Mouse (Mus musculus) intestine, embryonic 15.5 days (tissue): Measurements from ENCODE around the gene Slc5a5. TPM values are rescaled to one million over a fixed set of nuclear protein-coding genes. Genes with fewer than 3 reads are reported as not detected.

Experiments used
- ATAC-seq: fragments of 200-750 bp; cut with Nextera tagmentation; 2 replicates; pipeline ENCODE4 v1.8.0; 2017; ENCODE audit warnings: moderate TSS enrichment, moderate library complexity
- H3K27ac ChIP-seq: fragments of 300-500 bp; sonication (generic); 2 replicates; pipeline ENCODE4 v1.5.1; 2015; ENCODE audit warnings: mild to moderate bottlenecking, inconsistent platforms
- H3K27me3 ChIP-seq: fragments of 300-500 bp; sonication (generic); replicated peaks from 2 replicates; pipeline ENCODE4 v1.6.1; 2015; ENCODE audit warnings: inconsistent platforms
- H3K36me3 ChIP-seq: fragments of 300-500 bp; sonication (generic); 2 replicates; pipeline ENCODE4 v1.6.1; 2015; ENCODE audit warnings: inconsistent platforms
- H3K4me1 ChIP-seq: fragments of 300-500 bp; sonication (generic); replicated peaks from 2 replicates; pipeline ENCODE4 v1.6.1; 2015; ENCODE audit warnings: inconsistent platforms
- H3K4me2 ChIP-seq: fragments of 300-500 bp; sonication (generic); replicated peaks from 2 replicates; pipeline ENCODE4 v1.6.1; 2015; ENCODE audit warnings: mild to moderate bottlenecking, inconsistent platforms
- H3K4me3 ChIP-seq: fragments of 300-500 bp; sonication (generic); replicated peaks from 2 replicates; pipeline ENCODE4 v1.5.1; 2015; ENCODE audit warnings: inconsistent platforms
- H3K9ac ChIP-seq: fragments of 300-500 bp; sonication (generic); 2 replicates; pipeline ENCODE4 v1.6.1; 2015; ENCODE audit warnings: inconsistent platforms
- H3K9me3 ChIP-seq: fragments of 300-500 bp; sonication (generic); 2 replicates; pipeline ENCODE4 v1.6.1; 2016; ENCODE audit warnings: inconsistent platforms
- WGBS: fragments of 180-500 bp; shearing (Covaris S2); methylation state at CpG from one replicate; pipeline ENCODE4 v1.1.7; 2015; 5-methylcytosine and 5-hydroxymethylcytosine counted together
- polyA plus RNA-seq: library from polyadenylated mRNA; unstranded; fragments of >200 nt; fragmentation: Nextera tagmentation; extraction: Ambion mirVana; gene quantifications from 2 replicates; pipeline ENCODE4 v1.2.1, GENCODE M21; 2015

Gene Slc5a5
- polyA plus RNA-seq, 1 experiment from 2014 or later = 0.40 TPM

DNA sequence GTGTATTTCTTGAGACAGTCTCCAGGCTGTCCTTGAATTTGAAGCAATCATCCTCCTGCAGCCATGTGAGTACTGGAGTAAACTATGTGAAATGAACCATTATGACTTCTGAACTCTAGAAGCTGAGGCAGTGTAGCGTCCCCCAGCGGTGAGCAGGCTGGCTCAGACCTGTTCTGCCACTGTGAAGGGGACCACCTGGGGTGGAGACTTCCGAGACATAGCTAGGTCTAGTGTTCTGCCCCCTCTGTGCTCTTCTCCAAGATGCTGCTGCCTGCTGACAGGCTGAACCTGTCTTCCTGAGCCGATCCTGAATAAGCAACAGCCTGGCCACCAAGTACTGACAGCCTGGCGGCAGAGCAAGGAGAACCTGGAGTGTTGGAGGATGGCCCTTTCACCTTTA is 47.4 kb downstream of the Slc5a5 start:
- 46% methylated on average over 5 of the region's 5 CpGs for WGBS
- Histone ChIP-seq H3K4me2 (no peak overlapping the region), H3K27ac (no peak overlapping the region), H3K27me3 (no peaks in the 10 kb centered on the region), H3K9ac (no peak overlapping the region), H3K4me3 (no peak overlapping the region), H3K4me1 (peaks cover 15% of the 10 kb centered on the region), H3K36me3 (no peaks in the 10 kb centered on the region), H3K9me3 (no peaks in the 10 kb centered on the region)
- no peak for ATAC-seq

DNA sequence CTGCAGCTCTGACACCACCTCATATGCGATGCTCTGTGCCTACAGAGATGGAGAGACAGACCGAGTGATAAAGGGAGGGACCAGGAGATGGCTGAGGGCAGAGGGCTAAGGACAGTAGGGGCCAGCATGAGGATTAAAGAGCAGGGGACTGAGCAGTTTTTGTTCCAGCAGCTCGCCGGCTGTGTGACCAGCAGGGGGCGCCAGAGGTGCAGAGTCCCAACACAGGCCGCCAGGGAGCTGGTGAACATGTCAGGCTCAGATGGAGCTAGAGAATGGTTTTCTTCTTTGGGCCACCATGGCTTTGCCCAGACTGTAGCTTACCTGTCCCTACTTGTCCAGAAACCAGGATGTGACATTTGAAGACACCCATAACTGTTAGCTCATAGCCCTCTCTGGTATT is 48.0 kb downstream of the Slc5a5 start:
- no peak overlapping the region for H3K4me2 ChIP-seq
- WGBS = 2% methylated on average over 6 of the region's 6 CpGs
- H3K4me3 ChIP-seq = no peak overlapping the region
- H3K9ac ChIP-seq = no peak overlapping the region
- H3K36me3 ChIP-seq = no peaks in the 10 kb centered on the region
- no peaks in the 10 kb centered on the region for H3K9me3 ChIP-seq
- H3K27ac ChIP-seq = no peak overlapping the region
- ATAC-seq = no peak
- H3K4me1 ChIP-seq = peaks cover 16% of the 10 kb centered on the region
- H3K27me3 ChIP-seq = no peaks in the 10 kb centered on the region

DNA sequence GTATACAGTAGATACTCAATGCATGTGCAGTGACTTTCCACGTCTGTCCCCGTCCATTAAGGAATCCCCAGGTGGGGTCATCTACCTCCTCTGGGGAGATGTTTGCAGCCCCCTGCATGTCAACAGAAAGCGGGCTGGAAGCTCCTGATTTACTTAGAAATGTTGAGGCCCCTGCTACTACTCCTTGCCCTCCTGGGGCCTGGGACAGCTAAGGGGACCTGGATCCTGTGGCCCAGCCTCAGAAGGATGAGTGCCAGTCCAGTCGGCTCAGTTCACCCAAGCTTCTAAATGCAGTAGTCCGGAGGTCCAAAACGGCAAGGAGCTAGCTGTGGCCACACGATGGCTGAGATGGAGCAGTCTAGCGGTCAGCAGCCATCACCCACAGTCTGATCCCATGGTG is 48.6 kb downstream of the Slc5a5 start:
- H3K4me3 ChIP-seq = no peak overlapping the region
- no peak overlapping the region for H3K4me2 ChIP-seq
- peaks cover 16% of the 10 kb centered on the region for H3K4me1 ChIP-seq
- H3K9ac ChIP-seq = no peak overlapping the region
- no peaks in the 10 kb centered on the region for H3K9me3 ChIP-seq
- no peaks in the 10 kb centered on the region for H3K27me3 ChIP-seq
- H3K27ac ChIP-seq = no peak overlapping the region
- no peak for ATAC-seq
- no peaks in the 10 kb centered on the region for H3K36me3 ChIP-seq
- WGBS = 88% methylated on average over 8 of the region's 8 CpGs

DNA sequence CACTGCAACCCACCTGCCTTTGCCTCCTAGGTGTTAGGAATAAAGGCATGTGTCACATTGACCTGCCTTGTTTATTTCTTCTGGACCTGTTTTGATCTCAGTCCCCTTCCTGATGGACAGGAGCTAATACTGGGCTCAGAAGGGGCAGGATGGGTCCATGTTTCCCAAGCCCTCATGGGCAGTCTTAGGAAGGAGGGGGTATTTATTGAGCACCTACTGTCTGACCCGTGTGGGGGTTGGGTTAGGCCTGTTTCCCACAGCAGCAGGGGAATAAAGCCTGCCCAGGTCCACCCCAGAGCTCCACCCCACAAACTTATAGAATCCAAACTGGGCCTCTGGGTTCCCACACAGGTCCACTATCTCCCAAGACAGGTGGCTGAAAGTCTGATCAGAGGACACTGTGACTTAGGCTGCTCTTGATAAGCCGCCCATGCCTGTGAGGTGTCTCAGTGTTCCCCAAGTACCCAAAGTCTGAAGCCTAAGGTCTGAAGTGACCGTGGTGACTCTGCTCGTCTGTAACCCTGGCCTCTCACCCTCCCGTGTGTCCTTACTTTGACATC is 49.3 kb downstream of the Slc5a5 start:
- Histone ChIP-seq H3K9me3 (no peaks in the 10 kb centered on the region), H3K27ac (no peak overlapping the region), H3K4me1 (peaks cover 20% of the 10 kb centered on the region), H3K4me2 (no peak overlapping the region), H3K36me3 (no peaks in the 10 kb centered on the region), H3K27me3 (no peaks in the 10 kb centered on the region), H3K4me3 (no peak overlapping the region), H3K9ac (no peak overlapping the region)
- 85% methylated on average over 5 of the region's 5 CpGs for WGBS
- ATAC-seq = no peak

DNA sequence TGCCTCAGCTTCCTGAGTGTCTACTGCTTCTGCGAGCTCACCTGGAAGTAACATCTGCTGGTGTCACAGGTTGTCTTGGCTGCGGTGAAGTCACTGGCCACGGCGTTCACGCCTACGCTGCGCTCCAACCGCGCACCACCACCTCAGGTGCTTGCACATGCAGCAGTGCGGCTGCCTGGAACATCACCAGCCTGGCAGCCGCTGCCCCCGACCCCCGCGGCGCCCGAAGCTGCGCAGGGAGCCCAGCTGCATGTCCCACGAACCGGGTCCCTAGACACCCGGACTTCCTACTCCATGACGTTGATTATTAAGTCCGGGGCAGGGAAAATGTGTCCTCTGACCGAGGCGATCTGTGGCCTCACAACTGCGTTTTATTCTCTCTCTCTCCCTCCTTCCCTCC is 50.1 kb downstream of the Slc5a5 start:
- H3K4me1 ChIP-seq = peaks cover 20% of the 10 kb centered on the region
- WGBS = 72% methylated on average over 25 of the region's 25 CpGs
- no peak for ATAC-seq
- no peaks in the 10 kb centered on the region for H3K27me3 ChIP-seq
- no peak overlapping the region for H3K9ac ChIP-seq
- no peaks in the 10 kb centered on the region for H3K9me3 ChIP-seq
- H3K4me2 ChIP-seq = no peak overlapping the region
- H3K4me3 ChIP-seq = no peak overlapping the region
- H3K27ac ChIP-seq = no peak overlapping the region
- no peaks in the 10 kb centered on the region for H3K36me3 ChIP-seq

DNA sequence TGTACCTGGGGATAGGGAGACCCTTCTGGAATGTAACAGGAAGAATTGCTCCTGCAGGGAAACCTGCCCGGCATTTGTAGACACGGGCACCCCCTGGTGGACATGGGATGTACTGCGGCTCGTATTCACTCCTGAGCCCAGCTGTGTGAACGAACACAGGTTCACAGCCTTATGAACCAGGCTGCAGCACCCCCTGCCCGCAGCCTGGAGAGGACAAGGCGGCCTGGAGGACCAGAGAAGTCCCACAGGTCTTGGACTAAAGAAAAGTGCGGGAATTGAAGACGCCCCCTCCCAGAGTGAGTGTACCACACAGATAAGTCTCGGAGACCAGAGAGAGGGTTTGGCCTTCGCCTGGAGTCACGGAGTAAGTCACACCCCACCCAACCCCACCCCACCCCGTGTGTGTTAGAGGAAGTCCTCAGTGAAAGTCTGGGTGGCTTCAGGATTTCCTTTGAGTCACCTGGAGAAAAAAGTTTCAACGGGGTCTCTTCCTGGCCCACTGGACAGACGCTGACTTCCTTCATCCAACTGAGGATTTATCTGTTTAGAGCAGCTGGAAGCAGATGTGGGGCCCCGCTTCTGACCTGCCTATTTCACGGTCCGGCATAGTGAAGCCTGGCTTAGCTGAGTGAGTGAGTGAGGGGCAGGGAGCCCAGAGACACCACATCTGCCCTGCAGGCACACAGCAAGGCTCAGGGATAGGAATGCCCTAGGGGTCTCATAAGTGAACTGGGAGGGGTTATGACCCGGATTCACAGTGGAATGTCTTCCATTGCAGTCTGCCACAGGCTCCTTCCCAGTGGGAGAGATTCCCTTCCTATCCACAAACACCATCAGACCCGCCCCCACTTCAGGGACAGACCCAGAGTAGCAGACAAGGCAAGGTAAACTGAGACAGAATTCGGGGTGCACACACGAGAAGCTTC is 51.1 kb downstream of the Slc5a5 start:
- peak; percentile 1; the same call in 1 of the 2 replicates for ATAC-seq
- 26% methylated on average over 22 of the region's 22 CpGs for WGBS
- Histone ChIP-seq H3K9me3 (no peaks in the 10 kb centered on the region), H3K9ac (peak overlapping the region; percentile 26; the same call in 1 of the 2 replicates), H3K4me2 (peak overlapping the region; percentile 37; the same call in 1 of the 2 replicates), H3K27me3 (no peaks in the 10 kb centered on the region), H3K36me3 (no peaks in the 10 kb centered on the region; the same call in 1 of the 2 replicates), H3K4me1 (peaks cover 20% of the 10 kb centered on the region), H3K4me3 (no peak overlapping the region), H3K27ac (peak overlapping the region; percentile 82; the same call in 1 of the 2 replicates)

DNA sequence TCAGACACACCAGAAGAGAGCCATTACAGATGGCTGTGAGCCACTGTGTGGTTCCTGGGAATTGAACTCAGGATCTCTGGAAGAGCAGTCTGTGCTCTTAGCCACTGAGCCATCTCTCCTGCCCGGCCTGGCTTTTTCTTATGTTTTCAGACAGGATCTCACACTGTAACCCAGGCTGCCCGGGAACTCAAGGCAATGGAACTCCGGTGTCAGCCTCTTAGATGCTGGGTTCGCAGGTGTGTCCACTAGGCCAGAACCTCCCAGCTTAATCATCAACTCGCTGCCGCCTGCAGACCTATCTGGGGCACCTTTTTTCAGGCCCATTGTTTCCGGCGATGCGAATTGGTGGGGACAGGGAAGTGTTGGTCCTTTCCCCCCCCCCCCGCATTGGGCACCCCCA is 52.0 kb downstream of the Slc5a5 start:
- no peak overlapping the region for H3K4me3 ChIP-seq
- peak overlapping the region; percentile 37; the same call in 1 of the 2 replicates for H3K4me2 ChIP-seq
- no peak for ATAC-seq
- no peak overlapping the region for H3K9ac ChIP-seq
- H3K9me3 ChIP-seq = no peaks in the 10 kb centered on the region
- H3K4me1 ChIP-seq = peaks cover 20% of the 10 kb centered on the region
- H3K27ac ChIP-seq = peak overlapping the region; percentile 82
- no peaks in the 10 kb centered on the region for H3K27me3 ChIP-seq
- H3K36me3 ChIP-seq = no peaks in the 10 kb centered on the region; the same call in 1 of the 2 replicates
- 44% methylated on average over 10 of the region's 10 CpGs for WGBS

DNA sequence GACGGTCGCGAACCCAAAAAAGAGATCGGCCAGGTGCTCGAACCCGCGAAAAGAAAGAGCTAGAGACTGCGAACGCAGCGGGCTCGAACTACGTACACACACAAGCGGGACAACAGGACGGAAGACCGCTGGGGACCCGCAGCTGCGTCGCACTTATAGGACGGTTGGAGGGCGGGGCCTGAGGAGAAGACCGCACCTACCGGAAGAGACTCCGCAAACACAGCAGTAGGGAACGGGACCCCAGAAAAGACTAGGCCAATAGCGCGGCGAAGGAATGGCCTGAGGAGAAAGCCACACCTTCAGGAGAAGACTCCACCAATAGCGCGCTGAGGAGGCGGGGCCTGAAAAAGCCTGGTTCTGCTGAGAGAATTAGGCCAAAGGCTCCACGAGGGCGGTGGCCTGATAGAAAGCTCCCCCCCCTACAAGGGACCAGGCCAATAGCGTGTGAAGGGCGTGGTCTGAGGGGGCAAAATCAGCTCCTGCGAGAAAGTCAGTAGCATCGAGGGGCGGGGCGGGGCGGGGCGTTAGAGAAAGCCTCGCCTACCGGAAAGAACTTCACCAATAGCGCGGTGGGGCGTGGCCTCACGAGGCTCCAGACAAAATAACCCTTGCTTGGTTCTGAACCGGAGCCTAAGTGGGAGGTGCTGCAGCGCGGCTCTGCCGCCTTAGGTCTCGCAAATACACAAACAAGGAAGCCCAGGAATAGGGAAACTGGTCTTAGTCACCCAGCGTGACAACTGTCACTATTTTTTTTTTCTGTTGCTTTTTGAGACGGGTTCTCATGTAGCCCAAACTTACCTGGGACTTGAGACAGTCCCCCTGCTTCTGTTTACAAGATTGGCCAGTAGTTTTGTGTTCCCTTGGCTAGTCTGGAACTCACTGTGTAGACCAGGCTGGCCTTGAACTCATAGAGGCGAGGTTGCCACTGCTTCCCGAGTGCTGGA is 52.9 kb downstream of the Slc5a5 start, which contains the start of gene Arrdc2:
Arrdc2 (minus strand) TSS at position 313 of the 944 bp plus-strand sequence.
- WGBS = 2% methylated on average over 55 of the region's 55 CpGs
- H3K9me3 ChIP-seq = no peaks in the 10 kb centered on the region

DNA sequence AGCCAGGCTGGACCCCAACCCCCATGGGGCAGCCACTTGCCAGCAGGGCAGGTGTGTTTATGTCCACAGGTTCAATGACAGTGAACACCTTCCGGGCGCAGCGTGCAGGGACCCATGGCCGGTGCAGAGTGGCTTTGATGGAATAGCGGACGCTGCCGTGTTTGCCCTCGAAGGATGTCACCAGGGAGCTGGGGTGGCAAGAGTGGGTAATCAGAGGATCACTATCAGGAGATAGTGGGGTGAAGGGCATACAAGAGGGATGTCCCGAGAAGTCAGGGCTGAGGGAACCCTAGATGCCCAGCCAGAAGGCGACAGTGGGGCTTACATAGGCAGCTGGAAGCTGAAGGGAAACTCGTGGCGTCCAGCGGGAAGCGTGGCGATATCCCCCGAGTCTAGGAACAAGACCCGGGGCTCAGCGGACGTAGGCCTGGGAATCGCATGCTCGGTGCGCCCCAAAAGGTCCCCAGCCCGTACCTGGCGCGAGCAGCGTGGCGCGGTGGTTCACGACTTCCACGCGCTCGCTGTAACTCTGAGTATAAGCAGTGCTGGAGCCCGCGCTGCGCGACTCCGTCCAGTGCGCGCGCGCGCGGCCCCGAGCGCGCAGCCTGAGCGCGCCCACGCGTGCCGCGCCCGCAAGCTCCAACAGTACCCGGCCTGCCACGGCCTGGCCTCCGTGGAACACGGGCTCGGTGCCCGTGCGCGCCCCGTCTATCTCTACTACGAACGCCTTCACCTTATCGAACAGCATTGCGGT is 53.7 kb downstream of the Slc5a5 start:
- WGBS = 2% methylated on average over 66 of the region's 66 CpGs
- Histone ChIP-seq H3K9ac (peak overlapping the region; percentile 81), H3K27me3 (no peaks in the 10 kb centered on the region), H3K4me1 (peaks cover 20% of the 10 kb centered on the region), H3K4me3 (peak overlapping the region; percentile 72), H3K36me3 (peaks cover 2% of the 10 kb centered on the region), H3K9me3 (no peaks in the 10 kb centered on the region), H3K4me2 (peak overlapping the region; percentile 87), H3K27ac (peak overlapping the region; percentile 96)
- peak; percentile 68 for ATAC-seq

More for the DNA sequence above, 52.9 kb downstream of the Slc5a5 start, which contains the start of gene Arrdc2:
- peak within 1 kb of the TSS; percentile 96 for H3K27ac ChIP-seq
- peak within 1 kb of the TSS; percentile 81 for H3K9ac ChIP-seq
- peaks cover 20% of the 10 kb centered on the region for H3K4me1 ChIP-seq
- peak within 1 kb of the TSS; percentile 87 for H3K4me2 ChIP-seq
- no peaks in the 10 kb centered on the region; the same call in 1 of the 2 replicates for H3K36me3 ChIP-seq
- H3K4me3 ChIP-seq = peak within 1 kb of the TSS; percentile 72
- peak; percentile 96 for ATAC-seq
- H3K27me3 ChIP-seq = no peaks in the 10 kb centered on the region

DNA sequence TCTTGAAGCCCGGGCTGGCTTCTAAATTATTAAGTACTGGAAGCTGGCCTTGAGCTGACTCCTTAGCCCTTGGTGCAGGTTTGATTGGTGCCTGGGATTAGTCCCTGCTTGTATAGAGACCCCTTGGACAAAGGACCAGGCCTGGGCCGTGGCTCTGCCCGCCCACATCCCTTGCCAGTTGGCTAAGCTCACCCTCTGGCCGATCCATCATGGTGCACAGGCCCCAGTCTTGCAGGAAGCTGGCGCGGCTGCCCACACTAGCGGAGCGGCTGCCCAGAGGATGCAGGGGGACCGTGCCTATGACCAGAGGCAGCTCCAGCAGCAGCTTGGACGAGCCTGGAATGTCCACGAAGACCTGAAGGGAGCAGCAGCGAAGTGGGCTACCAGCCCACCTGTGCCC is 55.9 kb downstream of the Slc5a5 start:
- 89% methylated on average over 12 of the region's 12 CpGs for WGBS
- H3K36me3 ChIP-seq = peaks cover 2% of the 10 kb centered on the region
- H3K27ac ChIP-seq = no peak overlapping the region
- H3K9me3 ChIP-seq = no peaks in the 10 kb centered on the region
- no peak overlapping the region for H3K4me2 ChIP-seq
- no peak overlapping the region for H3K4me3 ChIP-seq
- peaks cover 25% of the 10 kb centered on the region for H3K4me1 ChIP-seq
- ATAC-seq = no peak
- no peaks in the 10 kb centered on the region for H3K27me3 ChIP-seq
- H3K9ac ChIP-seq = no peak overlapping the region

DNA sequence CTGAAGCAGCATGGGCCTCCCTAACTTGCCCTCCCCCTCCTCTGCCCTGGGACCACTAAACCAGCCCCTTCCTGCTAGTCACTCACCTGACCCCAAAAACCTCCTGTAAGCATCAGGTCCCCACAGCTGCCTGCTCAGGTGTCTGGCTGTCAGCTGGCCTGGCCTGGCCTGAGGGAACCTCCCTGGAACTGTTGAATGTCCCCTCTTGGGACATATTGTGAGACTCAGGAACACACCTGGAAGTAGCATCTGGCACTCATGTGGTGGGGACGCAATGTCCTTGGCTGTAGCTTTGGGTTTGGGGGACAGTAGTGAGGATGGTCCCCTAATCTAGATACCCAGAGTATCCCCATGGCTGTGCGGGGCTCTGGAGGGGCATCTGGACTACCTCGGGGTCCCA is 58.5 kb downstream of the Slc5a5 start:
- WGBS = 93% methylated on average over 3 of the region's 3 CpGs
- Histone ChIP-seq H3K27me3 (no peaks in the 10 kb centered on the region), H3K36me3 (peaks cover 2% of the 10 kb centered on the region), H3K4me3 (no peak overlapping the region), H3K27ac (no peak overlapping the region), H3K4me2 (no peak overlapping the region), H3K9ac (no peak overlapping the region), H3K9me3 (no peaks in the 10 kb centered on the region), H3K4me1 (peaks cover 11% of the 10 kb centered on the region)
- no peak for ATAC-seq
